Mouse (Mus musculus): ENCODE data around the gene Cfap73. TPM values are rescaled to one million over a fixed set of nuclear protein-coding genes. Genes with fewer than 3 reads are reported as not detected.

Cfap73 gene
- polyA plus RNA-seq, 1 experiment = not detected

DNA sequence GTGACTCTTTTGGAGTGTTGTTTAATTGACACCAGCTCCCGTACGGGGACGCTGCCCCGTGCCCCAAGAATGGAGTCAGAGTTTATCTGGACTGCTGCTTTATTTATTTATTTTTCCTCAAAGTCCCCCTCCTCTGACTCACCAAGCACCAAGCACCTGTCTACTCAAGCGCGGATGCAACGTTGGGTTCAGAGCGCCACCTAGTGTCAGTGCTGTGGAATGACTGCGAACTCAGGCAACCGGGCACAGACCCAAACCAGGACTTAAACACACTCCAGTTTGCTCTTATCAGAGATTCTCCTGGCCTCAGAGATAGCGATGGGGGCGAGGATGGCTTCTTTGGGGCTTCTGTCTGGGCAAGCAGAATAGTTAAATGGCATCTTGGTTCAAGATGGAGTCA is 39.6 kb upstream of the Cfap73 start:
- TF ChIP-seq POLR2A (IDR thresholded peaks at IDR 0.05; ENCODE audit: low read depth, low read length) = no peak
- peak; percentile 97 for TF ChIP-seq CTCF (IDR thresholded peaks at IDR 0.05; ENCODE audit: extremely low read depth, insufficient read depth, insufficient read length, insufficient replicate concordance)
- WGBS = 9% methylated on average over 12 of the region's 12 CpGs
- H3K4me1 ChIP-seq (ENCODE audit: control insufficient read depth, insufficient read depth, insufficient read length) = peaks cover 17% of the 10 kb centered on the region; the same call in 1 of the 2 replicates
- no peak overlapping the region for H3K4me3 ChIP-seq (ENCODE audit: extremely low read depth, insufficient read depth, insufficient read length)
- no peaks in the 10 kb centered on the region for H3K27me3 ChIP-seq (ENCODE audit: control insufficient read depth, insufficient read depth, low read length)
- no peaks in the 10 kb centered on the region for H3K36me3 ChIP-seq (ENCODE audit: control insufficient read depth, insufficient read depth, low read length)
- DNase-seq (ENCODE audit: low read depth in 1 of 2, low spot score in 2 of 2) = peak; percentile 61 to 77
- no peak overlapping the region for H3K27ac ChIP-seq (ENCODE audit: insufficient read depth, low read length)

DNA sequence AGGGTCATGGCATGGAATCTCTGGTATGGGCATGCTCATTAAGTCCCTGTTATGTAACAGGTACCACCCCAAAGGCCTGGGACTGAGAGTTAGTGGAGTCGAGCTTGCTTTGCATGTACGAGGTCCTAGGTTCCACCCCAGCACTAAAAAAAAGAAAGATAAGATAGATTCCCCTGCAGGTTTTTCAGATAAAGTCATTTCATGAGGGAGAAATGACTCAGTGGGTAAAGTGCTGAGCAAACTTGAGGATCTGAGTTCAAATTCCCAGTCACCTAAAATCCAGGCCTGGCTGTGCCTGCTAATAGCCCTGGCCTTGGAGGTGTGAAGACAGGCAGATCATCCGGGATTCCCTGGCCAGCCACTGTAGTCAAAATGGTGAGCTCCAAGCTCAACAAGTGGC is 37.8 kb upstream of the Cfap73 start:
- 80% methylated on average over 3 of the region's 3 CpGs for WGBS
- H3K36me3 ChIP-seq (ENCODE audit: control insufficient read depth, insufficient read depth, low read length) = no peaks in the 10 kb centered on the region
- H3K27ac ChIP-seq (ENCODE audit: insufficient read depth, low read length) = no peak overlapping the region
- H3K4me1 ChIP-seq (ENCODE audit: control insufficient read depth, insufficient read depth, insufficient read length) = peaks cover 21% of the 10 kb centered on the region; the same call in 1 of the 2 replicates
- no peak for TF ChIP-seq POLR2A (IDR thresholded peaks at IDR 0.05; ENCODE audit: low read depth, low read length)
- TF ChIP-seq CTCF (IDR thresholded peaks at IDR 0.05; ENCODE audit: extremely low read depth, insufficient read depth, insufficient read length, insufficient replicate concordance) = no peak
- DNase-seq (ENCODE audit: low read depth in 1 of 2, low spot score in 2 of 2) = no peak
- no peak overlapping the region for H3K4me3 ChIP-seq (ENCODE audit: extremely low read depth, insufficient read depth, insufficient read length)
- no peaks in the 10 kb centered on the region for H3K27me3 ChIP-seq (ENCODE audit: control insufficient read depth, insufficient read depth, low read length)

DNA sequence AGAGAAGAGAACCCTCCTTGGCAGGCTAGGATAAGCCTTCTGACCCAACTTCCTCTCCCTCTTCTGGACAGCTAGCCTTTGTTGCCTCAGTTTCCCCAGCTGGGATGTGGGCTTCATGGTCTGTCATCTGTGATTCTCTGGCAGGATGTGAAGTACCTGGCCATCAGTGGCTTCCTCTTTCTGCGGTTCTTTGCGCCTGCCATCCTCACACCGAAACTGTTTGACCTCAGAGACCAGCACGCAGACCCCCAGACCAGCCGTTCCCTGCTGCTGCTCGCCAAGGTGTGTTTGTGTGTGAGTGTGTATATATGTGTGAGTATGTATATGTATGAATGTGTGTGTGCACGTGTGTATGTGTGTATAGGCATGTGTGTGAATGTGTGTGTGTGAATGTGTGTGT is 36.1 kb upstream of the Cfap73 start:
- Histone ChIP-seq H3K27ac (ENCODE audit: insufficient read depth, low read length) (peak overlapping the region; percentile 53), H3K36me3 (ENCODE audit: control insufficient read depth, insufficient read depth, low read length) (no peaks in the 10 kb centered on the region), H3K4me3 (ENCODE audit: extremely low read depth, insufficient read depth, insufficient read length) (no peak overlapping the region), H3K4me1 (ENCODE audit: control insufficient read depth, insufficient read depth, insufficient read length) (peaks cover 21% of the 10 kb centered on the region; the same call in 1 of the 2 replicates), H3K27me3 (ENCODE audit: control insufficient read depth, insufficient read depth, low read length) (no peaks in the 10 kb centered on the region)
- whole genome bisulfite sequencing = 53% methylated on average over 7 of the region's 7 CpGs
- TF ChIP-seq CTCF (IDR thresholded peaks at IDR 0.05; ENCODE audit: extremely low read depth, insufficient read depth, insufficient read length, insufficient replicate concordance) = no peak
- no peak for TF ChIP-seq POLR2A (IDR thresholded peaks at IDR 0.05; ENCODE audit: low read depth, low read length)
- no peak for DNase-seq (ENCODE audit: low read depth in 1 of 2, low spot score in 2 of 2)

DNA sequence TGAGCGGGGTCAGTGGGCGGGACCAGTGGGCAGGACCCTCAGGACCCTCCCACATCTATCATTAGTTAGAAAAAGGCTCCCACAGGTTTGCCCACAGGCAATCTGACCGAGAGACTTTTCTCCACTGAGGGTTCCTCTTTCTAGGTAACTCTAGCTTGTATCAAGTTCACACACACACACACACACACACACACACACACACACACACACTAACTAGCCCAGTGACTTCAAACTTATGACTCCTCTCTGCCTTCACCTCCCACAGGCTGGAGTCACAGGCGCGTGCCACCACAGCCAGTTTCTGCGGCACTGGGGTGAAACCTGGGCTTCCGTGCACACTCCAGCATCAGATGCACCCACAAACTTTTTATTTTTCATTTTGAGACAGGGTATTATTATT is 34.7 kb upstream of the Cfap73 start:
- Histone ChIP-seq H3K4me3 (ENCODE audit: extremely low read depth, insufficient read depth, insufficient read length) (no peak overlapping the region), H3K27me3 (ENCODE audit: control insufficient read depth, insufficient read depth, low read length) (no peaks in the 10 kb centered on the region), H3K36me3 (ENCODE audit: control insufficient read depth, insufficient read depth, low read length) (no peaks in the 10 kb centered on the region), H3K27ac (ENCODE audit: insufficient read depth, low read length) (peak overlapping the region; percentile 53; the same call in 1 of the 2 replicates), H3K4me1 (ENCODE audit: control insufficient read depth, insufficient read depth, insufficient read length) (peaks cover 13% of the 10 kb centered on the region; the same call in 1 of the 2 replicates)
- WGBS = 63% methylated on average over 7 of the region's 7 CpGs
- no peak for TF ChIP-seq POLR2A (IDR thresholded peaks at IDR 0.05; ENCODE audit: low read depth, low read length)
- no peak for TF ChIP-seq CTCF (IDR thresholded peaks at IDR 0.05; ENCODE audit: extremely low read depth, insufficient read depth, insufficient read length, insufficient replicate concordance)
- no peak for DNase-seq (ENCODE audit: low read depth in 1 of 2, low spot score in 2 of 2)

DNA sequence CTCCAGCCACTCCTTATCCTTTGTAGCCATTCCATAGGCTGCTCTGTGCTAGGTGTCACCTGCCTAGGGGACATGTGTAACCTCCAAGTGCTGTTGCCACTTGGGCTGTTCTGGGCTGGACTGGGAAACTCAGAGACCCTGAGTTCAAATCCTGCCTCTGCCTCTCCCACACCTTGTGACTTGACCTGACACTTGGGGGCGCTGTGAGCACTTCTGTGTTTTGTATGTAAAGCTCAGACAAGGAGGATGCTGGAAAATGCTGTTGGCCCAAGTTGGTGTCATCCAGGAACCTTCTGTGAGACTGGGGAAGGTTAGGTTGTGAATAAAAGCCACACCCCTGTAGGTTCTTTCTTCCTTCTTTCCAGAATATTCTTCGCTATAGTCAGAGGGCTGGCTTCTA is 30.9 kb upstream of the Cfap73 start:
- H3K27me3 ChIP-seq (ENCODE audit: control insufficient read depth, insufficient read depth, low read length) = no peaks in the 10 kb centered on the region
- H3K36me3 ChIP-seq (ENCODE audit: control insufficient read depth, insufficient read depth, low read length) = no peaks in the 10 kb centered on the region
- no peak overlapping the region for H3K27ac ChIP-seq (ENCODE audit: insufficient read depth, low read length)
- 69% methylated on average over 2 of the region's 2 CpGs for WGBS
- H3K4me3 ChIP-seq (ENCODE audit: extremely low read depth, insufficient read depth, insufficient read length) = no peak overlapping the region
- peaks cover 9% of the 10 kb centered on the region; the same call in 1 of the 2 replicates for H3K4me1 ChIP-seq (ENCODE audit: control insufficient read depth, insufficient read depth, insufficient read length)
- no peak for TF ChIP-seq CTCF (IDR thresholded peaks at IDR 0.05; ENCODE audit: extremely low read depth, insufficient read depth, insufficient read length, insufficient replicate concordance)
- no peak for TF ChIP-seq POLR2A (IDR thresholded peaks at IDR 0.05; ENCODE audit: low read depth, low read length)
- DNase-seq (ENCODE audit: low read depth in 1 of 2, low spot score in 2 of 2) = no peak

DNA sequence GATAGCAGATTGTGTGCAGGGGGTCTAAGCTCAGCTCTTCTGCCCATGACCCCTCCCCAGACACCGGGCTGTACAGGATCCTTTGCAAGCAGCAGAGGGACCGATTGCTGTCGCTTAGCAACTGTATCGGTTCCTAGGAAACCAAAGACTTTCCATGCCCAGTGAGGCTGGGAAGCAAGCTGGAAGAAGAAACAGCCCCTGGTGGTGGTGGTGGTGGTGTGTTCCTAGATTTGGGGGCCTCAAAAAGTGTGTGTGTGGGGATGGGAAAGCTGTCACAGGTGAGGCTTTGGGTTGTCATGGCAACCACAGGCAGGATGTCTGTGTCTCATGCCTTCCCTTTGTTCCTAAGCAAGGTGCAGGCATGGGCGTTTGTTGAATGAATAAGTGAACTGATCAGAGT is 26.8 kb upstream of the Cfap73 start:
- no peaks in the 10 kb centered on the region for H3K36me3 ChIP-seq (ENCODE audit: control insufficient read depth, insufficient read depth, low read length)
- DNase-seq (ENCODE audit: low read depth in 1 of 2, low spot score in 2 of 2) = no peak
- H3K4me3 ChIP-seq (ENCODE audit: extremely low read depth, insufficient read depth, insufficient read length) = no peak overlapping the region
- H3K27ac ChIP-seq (ENCODE audit: insufficient read depth, low read length) = no peak overlapping the region
- 71% methylated on average over 5 of the region's 5 CpGs for WGBS
- no peaks in the 10 kb centered on the region for H3K4me1 ChIP-seq (ENCODE audit: control insufficient read depth, insufficient read depth, insufficient read length)
- no peak for TF ChIP-seq CTCF (IDR thresholded peaks at IDR 0.05; ENCODE audit: extremely low read depth, insufficient read depth, insufficient read length, insufficient replicate concordance)
- TF ChIP-seq POLR2A (IDR thresholded peaks at IDR 0.05; ENCODE audit: low read depth, low read length) = no peak
- H3K27me3 ChIP-seq (ENCODE audit: control insufficient read depth, insufficient read depth, low read length) = no peaks in the 10 kb centered on the region

DNA sequence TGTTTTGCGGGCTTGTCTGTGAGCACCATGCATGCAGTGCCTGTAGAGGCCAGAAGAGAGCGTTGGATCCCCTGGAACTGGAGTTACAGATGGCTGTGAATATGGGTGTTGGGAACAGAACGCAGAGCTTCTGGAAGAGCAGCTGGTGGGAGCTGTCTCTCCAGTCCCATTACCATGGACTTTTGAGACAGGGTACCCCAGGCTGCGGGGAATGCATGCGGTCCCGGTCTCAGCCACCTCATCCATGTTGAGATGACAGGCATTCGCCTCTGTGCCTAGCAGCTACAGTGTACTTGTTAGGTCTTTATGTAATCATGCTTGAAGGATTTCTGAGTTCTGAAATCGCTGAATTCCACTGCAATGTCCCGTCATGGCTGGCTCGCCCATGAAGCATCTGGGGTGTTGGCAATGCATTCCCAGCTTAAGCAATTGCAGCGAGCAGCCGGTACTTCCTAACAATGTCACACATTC is 22.3 kb upstream of the Cfap73 start:
- TF ChIP-seq CTCF (IDR thresholded peaks at IDR 0.05; ENCODE audit: extremely low read depth, insufficient read depth, insufficient read length, insufficient replicate concordance) = no peak
- no peak for TF ChIP-seq POLR2A (IDR thresholded peaks at IDR 0.05; ENCODE audit: low read depth, low read length)
- Histone ChIP-seq H3K27me3 (ENCODE audit: control insufficient read depth, insufficient read depth, low read length) (no peaks in the 10 kb centered on the region), H3K36me3 (ENCODE audit: control insufficient read depth, insufficient read depth, low read length) (no peaks in the 10 kb centered on the region), H3K4me1 (ENCODE audit: control insufficient read depth, insufficient read depth, insufficient read length) (peaks cover 7% of the 10 kb centered on the region; the same call in 1 of the 2 replicates), H3K27ac (ENCODE audit: insufficient read depth, low read length) (no peak overlapping the region), H3K4me3 (ENCODE audit: extremely low read depth, insufficient read depth, insufficient read length) (no peak overlapping the region)
- DNase-seq (ENCODE audit: low read depth in 1 of 2, low spot score in 2 of 2) = no peak
- 91% methylated on average over 12 of the region's 12 CpGs for WGBS
